Mouse (Mus musculus) CH12.LX (cell line): ENCODE measurements at regions not wholly inside any gene's neighbourhood (a gene's known extent, or its start where the extent isn't known, plus 50 kb on each side); places are given as distances from the start of the nearest gene placed in this dataset.

ENCODE experiments used
- DNase-seq: peaks from one replicate; pipeline ENCODE4 v3.0.0-alpha.2; 2013; ENCODE audit errors: extremely low read depth
- H3K27ac ChIP-seq: 2 replicates; pipeline ENCODE4 v1.5.1; 2012; ENCODE audit warnings: low read depth, mild to moderate bottlenecking, control low read depth, moderate library complexity; ENCODE audit not compliant: insufficient read depth
- H3K27me3 ChIP-seq: replicated peaks from 2 replicates; pipeline ENCODE3; 2012; ENCODE audit warnings: inconsistent platforms
- H3K36me3 ChIP-seq, 2 experiments: replicated peaks in 1 of 2; 2 replicates each; pipeline versions ENCODE3 to v1.6.1; 2012; ENCODE audit warnings: inconsistent platforms in 1 of 2, low read length in 1 of 2, mild to moderate bottlenecking in 1 of 2, mixed read lengths in 1 of 2, moderate library complexity in 1 of 2; ENCODE audit not compliant: control insufficient read depth in 1 of 2, insufficient read depth in 1 of 2
- H3K4me1 ChIP-seq, 2 experiments: 2 replicates each; pipeline ENCODE4 v1.6.1; 2012; ENCODE audit warnings: inconsistent platforms in 1 of 2, moderate library complexity in 1 of 2; ENCODE audit not compliant: insufficient read depth in 2 of 2, control insufficient read depth in 1 of 2
- H3K4me2 ChIP-seq: 2 replicates; pipeline ENCODE4 v1.6.1; 2012; ENCODE audit warnings: low read depth, mild to moderate bottlenecking, control low read depth; ENCODE audit not compliant: poor library complexity, insufficient read depth, severe bottlenecking
- H3K4me3 ChIP-seq, 3 experiments: fragments of 150-350 bp in 1 of 3; sonication (generic) in 1 of 3; replicated peaks in 1 of 3; 2 replicates each; pipeline versions ENCODE3 to v1.5.1; 2011 to 2012; ENCODE audit warnings: low read depth in 2 of 3, low read length in 2 of 3, mild to moderate bottlenecking in 2 of 3, moderate library complexity in 2 of 3, control low read depth in 1 of 3, improper control_type of control experiment in 1 of 3, inconsistent platforms in 1 of 3, mixed read lengths in 1 of 3; ENCODE audit not compliant: poor library complexity in 1 of 3
- H3K79me2 ChIP-seq: replicated peaks from 2 replicates; pipeline ENCODE4 v1.6.1; 2012; ENCODE audit warnings: mild to moderate bottlenecking, moderate library complexity; ENCODE audit not compliant: control insufficient read depth, poor library complexity, insufficient read depth, severe bottlenecking; ENCODE audit errors: extremely low read depth
- H3K9ac ChIP-seq: 2 replicates; pipeline ENCODE4 v1.6.1; 2012; ENCODE audit warnings: low read depth, mild to moderate bottlenecking, control low read depth, moderate library complexity; ENCODE audit not compliant: insufficient read depth
- H3K9me3 ChIP-seq: replicated peaks from 2 replicates; pipeline ENCODE3; 2012; ENCODE audit warnings: low read length, inconsistent platforms, mixed read lengths
- CHD2 ChIP-seq: IDR thresholded peaks from 2 replicates; pipeline ENCODE4 v1.6.1; 2011; ENCODE audit warnings: low read length, improper control_type of control experiment
- CTCF ChIP-seq, 2 experiments: IDR thresholded peaks in 1 of 2; conservative IDR thresholded peaks in 1 of 2; 2 replicates each; pipeline ENCODE4 v1.5.1; 2011 to 2012; ENCODE audit warnings: low read depth in 2 of 2, low read length in 2 of 2, improper control_type of control experiment in 1 of 2, inconsistent platforms in 1 of 2, mild to moderate bottlenecking in 1 of 2, moderate library complexity in 1 of 2
- ELF1 ChIP-seq: IDR thresholded peaks from 2 replicates; pipeline ENCODE4 v1.6.1; 2014; ENCODE audit warnings: low read depth, mild to moderate bottlenecking, inconsistent platforms, low read length, improper control_type of control experiment
- EP300 ChIP-seq: IDR thresholded peaks from 2 replicates; pipeline ENCODE4 v1.6.1; 2011; ENCODE audit warnings: low read length, improper control_type of control experiment
- ETS1 ChIP-seq: conservative IDR thresholded peaks from 2 replicates; pipeline ENCODE4 v1.6.1; 2012; ENCODE audit warnings: low read depth, mild to moderate bottlenecking, inconsistent platforms, low read length, improper control_type of control experiment, moderate library complexity
- GABPA ChIP-seq: IDR thresholded peaks from 2 replicates; pipeline ENCODE4 v1.6.1; 2012; ENCODE audit warnings: low read depth, low read length, improper control_type of control experiment, inconsistent platforms; ENCODE audit not compliant: insufficient replicate concordance
- IRF4 ChIP-seq: IDR thresholded peaks from 2 replicates; pipeline ENCODE4 v1.6.1; 2014; ENCODE audit warnings: low read depth, mild to moderate bottlenecking, inconsistent platforms, low read length, improper control_type of control experiment
- KAT2A ChIP-seq: IDR thresholded peaks from 2 replicates; pipeline ENCODE4 v1.6.1; 2012; ENCODE audit warnings: low read length, improper control_type of control experiment, inconsistent platforms; ENCODE audit not compliant: insufficient replicate concordance
- MAX ChIP-seq: IDR thresholded peaks from 2 replicates; pipeline ENCODE4 v1.6.1; 2011; ENCODE audit warnings: low read length, improper control_type of control experiment
- MEF2A ChIP-seq: IDR thresholded peaks from 2 replicates; pipeline ENCODE4 v1.6.1; 2014; ENCODE audit warnings: low read depth, mild to moderate bottlenecking, inconsistent platforms, low read length, improper control_type of control experiment, borderline replicate concordance
- NRF1 ChIP-seq: IDR thresholded peaks from 2 replicates; pipeline ENCODE4 v1.6.1; 2014; ENCODE audit warnings: low read depth, mild to moderate bottlenecking, inconsistent platforms, low read length, improper control_type of control experiment, moderate library complexity
- PAX5 ChIP-seq: IDR thresholded peaks from 2 replicates; pipeline ENCODE4 v1.6.1; 2012; ENCODE audit warnings: low read length, inconsistent platforms, mixed read lengths
- POLR2A ChIP-seq: IDR thresholded peaks from 2 replicates; pipeline ENCODE4 v1.6.1; 2011; ENCODE audit warnings: low read depth, mild to moderate bottlenecking, improper control_type of control experiment, low read length
- POLR2AphosphoS2 ChIP-seq: IDR thresholded peaks from 2 replicates; pipeline ENCODE4 v1.6.1; 2011; ENCODE audit warnings: low read depth, low read length, improper control_type of control experiment
- RAD21 ChIP-seq: IDR thresholded peaks from 2 replicates; pipeline ENCODE4 v1.6.1; 2011; ENCODE audit warnings: low read depth, mild to moderate bottlenecking, low read length, improper control_type of control experiment, moderate library complexity
- RCOR1 ChIP-seq: conservative IDR thresholded peaks from 2 replicates; pipeline ENCODE4 v1.6.1; 2012; ENCODE audit warnings: low read depth, mild to moderate bottlenecking, inconsistent platforms, low read length, improper control_type of control experiment
- SMC3 ChIP-seq: IDR thresholded peaks from 2 replicates; pipeline ENCODE4 v1.6.1; 2011; ENCODE audit warnings: low read depth, low read length, improper control_type of control experiment
- TCF12 ChIP-seq: IDR thresholded peaks from 2 replicates; pipeline ENCODE4 v1.6.1; 2014; ENCODE audit warnings: low read depth, mild to moderate bottlenecking, inconsistent platforms, low read length, improper control_type of control experiment
- UBTF ChIP-seq: IDR thresholded peaks from 2 replicates; pipeline ENCODE4 v1.6.1; 2012; ENCODE audit warnings: low read depth, mild to moderate bottlenecking, inconsistent platforms, low read length, improper control_type of control experiment, moderate library complexity
- USF1 ChIP-seq: IDR thresholded peaks from 2 replicates; pipeline ENCODE4 v1.6.1; 2014; ENCODE audit warnings: low read depth, mild to moderate bottlenecking, inconsistent platforms, low read length, improper control_type of control experiment
- USF2 ChIP-seq: conservative IDR thresholded peaks from 2 replicates; pipeline ENCODE4 v1.6.1; 2011; ENCODE audit warnings: low read depth, low read length, improper control_type of control experiment
- ZKSCAN1 ChIP-seq: IDR thresholded peaks from 2 replicates; pipeline ENCODE4 v1.6.1; 2012; ENCODE audit warnings: low read depth, inconsistent platforms, low read length, improper control_type of control experiment, borderline replicate concordance
- dilution Hi-C: fragments of 300-500 bp; cut with MboI; formaldehyde crosslinking; loops from 2 replicates; pipeline ENCODE4 v1.14.3; 2020; ENCODE audit warnings: low sequenced_read_pairs; ENCODE audit not compliant: extremely low pct_unique_long_range_greater_than_20kb, extremely low pct_ligation_motif_present
- in situ Hi-C: fragments of 300-500 bp; cut with MboI; formaldehyde crosslinking; loops from 3 replicates; pipeline ENCODE4 v1.14.3; 2019; ENCODE audit warnings: low sequenced_read_pairs, low pct_ligation_motif_present, low pct_unique_long_range_greater_than_20kb, mixed read lengths

DNA sequence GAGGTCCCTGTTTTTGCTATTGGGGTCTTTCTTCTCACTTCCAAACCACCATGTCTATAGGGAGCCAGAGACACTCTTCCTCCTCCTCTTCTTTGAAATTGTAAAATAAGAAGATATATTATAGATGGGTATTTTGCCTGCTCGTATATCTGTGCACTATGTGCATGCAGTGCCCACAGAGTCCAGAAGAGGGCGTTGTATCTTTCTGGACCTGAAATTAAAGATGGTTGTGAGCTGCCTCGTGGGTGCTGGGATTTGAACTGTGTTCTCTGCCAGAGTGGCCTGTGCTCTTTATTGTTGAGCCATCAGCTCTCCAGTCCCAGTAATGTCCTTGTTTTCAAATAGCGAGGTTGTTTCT lies 285.7 kb upstream of the Gm10131 start:
- no peak overlapping the region for H3K4me3 ChIP-seq
- DNase-seq: no peak
- TF ChIP-seq KAT2A: no peak
- no peak for TF ChIP-seq TCF12
- peak; percentile 36 for TF ChIP-seq SMC3
- no peak for TF ChIP-seq POLR2A
- TF ChIP-seq CHD2: no peak
- TF ChIP-seq MAX: no peak
- TF ChIP-seq ETS1: no peak
- no peak for TF ChIP-seq USF1
- no peak for TF ChIP-seq MEF2A
- TF ChIP-seq RCOR1: no peak
- TF ChIP-seq CTCF (conservative IDR thresholded peaks at IDR 0.05 in 1 of 2, IDR thresholded peaks at IDR 0.05 in 1 of 2; ENCODE audit: low read depth in 2 of 2, low read length in 2 of 2): peak; percentile 32 to 42; a peak in 3 of 4 replicates
- TF ChIP-seq ZKSCAN1: no peak
- no peak for TF ChIP-seq USF2
- no peak for TF ChIP-seq PAX5
- no peak for TF ChIP-seq ELF1
- TF ChIP-seq RAD21: peak; percentile 11
- TF ChIP-seq EP300: no peak
- peaks cover 0 to 4% of the 10 kb centered on the region in 2 experiments; a peak in 1 of 4 replicates for H3K4me1 ChIP-seq
- H3K27ac ChIP-seq: no peak overlapping the region
- no peaks in the 10 kb centered on the region for H3K36me3 ChIP-seq
- no peak overlapping the region for H3K9ac ChIP-seq
- in situ Hi-C loops (no loop called here), dilution Hi-C loops (no loop called here)
- no peaks in the 10 kb centered on the region for H3K79me2 ChIP-seq
- H3K4me2 ChIP-seq: peak overlapping the region; percentile 38; the same call in 1 of the 2 replicates
- no peaks in the 10 kb centered on the region for H3K9me3 ChIP-seq
- H3K27me3 ChIP-seq: no peaks in the 10 kb centered on the region

DNA sequence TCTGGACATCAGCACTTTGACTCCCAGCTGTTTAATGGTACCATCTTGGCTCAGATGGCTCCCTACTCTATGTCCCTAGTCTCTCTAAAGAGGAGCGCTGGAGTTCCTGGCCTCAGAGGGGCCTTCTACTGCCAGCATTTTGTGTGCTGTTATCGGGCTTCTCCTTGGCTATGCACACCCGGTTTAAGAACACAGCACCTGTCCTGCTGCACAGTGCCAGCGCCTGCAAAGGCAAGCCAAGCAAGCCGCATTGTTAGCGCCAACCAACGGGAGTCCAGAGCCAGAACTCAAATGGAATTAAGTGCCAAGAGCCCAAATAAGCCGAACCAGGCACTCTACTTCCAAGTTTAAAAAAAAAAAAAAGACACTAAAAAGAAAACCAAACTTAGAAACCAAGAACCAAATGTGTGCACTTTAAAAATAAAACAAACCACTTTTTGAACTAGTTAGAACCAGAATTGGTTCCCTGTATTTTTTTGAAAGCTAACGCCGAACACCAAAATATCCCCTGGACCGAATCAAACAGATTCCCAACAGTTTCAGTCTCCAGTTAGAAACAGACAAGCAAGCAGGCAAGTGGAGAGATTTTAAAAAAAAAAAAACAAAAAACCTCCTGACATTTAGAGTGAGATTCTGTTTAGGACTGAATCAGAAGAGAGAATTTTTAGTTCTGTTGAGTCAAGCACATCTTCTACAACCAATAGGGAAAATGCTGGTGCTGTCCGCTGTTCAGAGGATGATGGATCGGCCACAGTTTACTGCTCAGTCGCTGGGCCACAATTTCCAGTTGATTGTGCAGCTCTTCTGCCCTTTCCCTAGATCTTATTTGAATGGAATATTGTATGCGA lies 281.7 kb upstream of the Gm10131 start:
- no peak overlapping the region for H3K27ac ChIP-seq
- in situ Hi-C loops: no loop called here
- H3K4me1 ChIP-seq: no peaks in the 10 kb centered on the region
- H3K9me3 ChIP-seq: no peaks in the 10 kb centered on the region
- no peak for DNase-seq
- no peaks in the 10 kb centered on the region for H3K36me3 ChIP-seq
- no peak overlapping the region for H3K9ac ChIP-seq
- H3K4me2 ChIP-seq: no peak overlapping the region
- dilution Hi-C loops: no loop called here
- no peak overlapping the region for H3K4me3 ChIP-seq
- TF ChIP-seq ETS1 (no peak), ELF1 (no peak), UBTF (no peak), GABPA (no peak), RAD21 (no peak), NRF1 (no peak), IRF4 (no peak), POLR2AphosphoS2 (no peak)
- H3K27me3 ChIP-seq: no peaks in the 10 kb centered on the region
- no peaks in the 10 kb centered on the region for H3K79me2 ChIP-seq
